Mouse (Mus musculus) adrenal gland (tissue): ENCODE data around the gene Ms4a7.
"Not testable (repeated sequence)": the region's sequence is repeated elsewhere in the genome, so short reads cannot be mapped to it uniquely, and the experiment has no call there.

Source experiments
- intact Hi-C: fragments of 180-260 bp; cut with DNase I; formaldehyde crosslinking; loops from one replicate; pipeline ENCODE4 v1.15.1; 2025
- long read RNA-seq, 2 experiments: library from polyadenylated mRNA; unstranded; transcript quantifications; one replicate each; pipeline ENCODE4 v2.0.0; 2020; ENCODE audit warnings: borderline replicate concordance in 1 of 2; ENCODE audit not compliant: insufficient replicate concordance in 1 of 2

Ms4a7 gene
- long read RNA-seq, experiment 1, transcript Ms4a7-203 (7 exons, 1,334 nt), result major isoform, 19 of 20 reads
- long read RNA-seq, experiment 1, partial matches to known transcripts, result 0 of 20 reads
- long read RNA-seq, experiment 1, other reads (novel, unspliced or antisense), result 1 of 20 reads
- long read RNA-seq, experiment 2, transcript Ms4a7-203 (7 exons, 1,334 nt), result major isoform, 22 of 22 reads
- long read RNA-seq, experiment 2, partial matches to known transcripts, result 0 of 22 reads
- long read RNA-seq, experiment 2, other reads (novel, unspliced or antisense), result 0 of 22 reads

DNA sequence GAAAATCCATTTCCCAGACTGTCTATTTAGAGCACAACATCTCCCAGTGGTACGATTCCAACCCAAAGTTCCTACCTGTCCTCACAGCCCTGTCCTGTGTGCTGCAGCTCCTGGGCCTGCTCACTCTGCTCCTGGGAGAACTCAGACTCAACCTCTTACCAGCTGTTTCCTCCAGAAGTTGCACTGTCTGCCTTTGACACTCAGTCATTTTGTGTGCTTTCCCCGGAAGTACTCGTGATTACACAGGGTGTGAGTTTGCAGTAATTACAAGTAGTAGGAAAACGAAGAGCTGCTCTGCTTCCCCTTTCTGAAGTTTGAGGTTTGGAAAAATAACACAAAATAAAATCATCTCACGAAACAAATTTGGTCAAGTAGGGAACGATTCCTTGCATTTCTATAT lies at the start of gene Ms4a7:
Ms4a7 (minus strand) TSS at position 215 of the 400 bp plus-strand sequence.
- intact Hi-C loops, result no loop called here

GRCm38 (mm10) chr19:11376399-11376798 lies 40.5 kb upstream of the Ms4a7 start:
- intact Hi-C loops, result no loop called here

GRCm38 (mm10) chr19:11375273-11375672 lies 39.3 kb upstream of the Ms4a7 start, which contains the start of gene Ms4a4a:
Gene Ms4a4a, plus strand, starts transcription at chr19:11375523.
- intact Hi-C loops, result no loop called here

- intact Hi-C loops, result no loop called here
Measured at GRCm38 (mm10) chr19:11371181-11371580, 35.2 kb upstream of the Ms4a7 start.

DNA sequence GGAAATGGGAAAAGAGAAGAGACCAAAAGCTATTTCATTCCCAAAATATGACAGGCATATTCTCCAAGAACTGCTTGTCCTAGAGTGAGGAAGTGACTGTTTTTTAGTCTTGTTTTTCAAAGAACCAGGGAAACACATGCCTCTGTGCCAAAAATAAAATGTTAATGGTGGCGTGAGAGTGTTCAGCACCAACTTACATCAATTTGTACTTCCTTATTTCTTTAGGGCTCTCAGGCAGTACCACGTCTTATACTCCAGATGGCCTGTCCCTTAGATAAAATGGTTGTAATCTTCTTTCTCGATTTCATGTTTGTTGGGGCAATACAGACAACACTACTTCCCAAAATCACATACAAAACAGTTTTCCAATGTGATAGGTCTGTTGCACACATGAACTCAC lies 32.4 kb upstream of the Ms4a7 start:
- intact Hi-C loops, result no loop called here

GRCm38 (mm10) chr19:11362002-11362401 lies 26.1 kb upstream of the Ms4a7 start:
- intact Hi-C loops, result no loop called here

GRCm38 (mm10) chr19:11360106-11360505 lies 24.2 kb upstream of the Ms4a7 start:
- intact Hi-C loops, result no loop called here

GRCm38 (mm10) chr19:11355730-11356129 lies 19.8 kb upstream of the Ms4a7 start:
- intact Hi-C loops, result loop anchor here (5.0 kb wide), 1 partner anchor 247 kb away; the partner anchor contains the start of gene Ms4a6d

DNA sequence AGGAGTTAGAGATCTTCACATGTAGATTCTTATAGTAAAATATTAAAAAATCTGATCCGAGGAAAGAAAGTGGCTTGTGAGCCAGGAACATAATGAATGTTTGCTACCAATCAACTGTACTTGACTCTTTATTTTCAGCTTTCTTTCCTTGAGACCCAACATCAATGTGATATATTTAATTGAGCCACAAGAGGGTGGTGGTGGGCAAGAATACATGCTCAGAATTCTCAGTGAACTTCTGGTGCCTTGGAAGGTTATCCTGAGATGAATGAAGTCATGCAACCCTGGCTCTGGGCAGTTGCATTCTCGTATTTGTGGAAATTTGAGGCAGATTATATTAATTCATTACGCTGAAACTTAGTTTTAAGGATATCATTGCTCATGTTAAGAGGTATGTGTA lies 15.9 kb upstream of the Ms4a7 start:
- intact Hi-C loops, result no loop called here

DNA sequence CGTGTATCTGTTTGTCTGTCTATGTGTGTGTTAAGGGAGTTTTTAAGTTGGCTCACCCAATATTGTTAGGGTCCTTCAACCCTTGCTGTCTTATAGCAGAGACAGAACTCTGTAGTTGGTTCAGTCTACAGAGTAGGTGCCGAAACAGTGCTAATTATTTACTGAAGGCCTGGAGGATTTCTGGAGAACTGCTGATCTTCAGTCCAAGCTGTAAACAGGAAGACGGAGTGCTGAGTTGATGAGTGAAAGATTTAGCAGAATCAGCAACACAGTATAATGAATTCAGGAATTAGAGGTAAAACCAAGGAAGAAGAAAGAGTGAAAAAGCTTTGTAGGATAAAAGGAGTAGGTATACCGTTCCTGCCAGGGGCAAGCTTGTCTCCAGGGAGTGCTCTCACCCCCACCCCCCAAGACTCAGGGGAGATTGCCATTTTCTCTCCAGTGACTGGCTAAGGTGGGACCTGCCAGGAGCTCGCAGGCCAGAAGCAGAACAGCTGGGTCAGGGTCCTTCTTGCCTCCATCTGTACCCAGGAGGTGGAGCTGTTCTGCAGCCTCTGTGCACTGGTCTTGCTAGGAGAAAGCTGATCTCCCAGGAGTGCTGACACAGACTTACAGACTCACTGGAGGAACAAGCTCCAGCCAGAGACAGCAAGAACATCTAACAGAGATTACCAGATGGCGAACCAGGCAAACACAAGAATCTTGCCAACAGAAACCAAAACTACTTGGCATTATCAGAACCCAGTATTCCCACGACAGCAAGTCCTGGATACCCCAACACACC lies 13.9 kb upstream of the Ms4a7 start:
- intact Hi-C loops, result no loop called here

GRCm38 (mm10) chr19:11343992-11344391 lies 8.0 kb upstream of the Ms4a7 start:
- intact Hi-C loops, result no loop called here

DNA sequence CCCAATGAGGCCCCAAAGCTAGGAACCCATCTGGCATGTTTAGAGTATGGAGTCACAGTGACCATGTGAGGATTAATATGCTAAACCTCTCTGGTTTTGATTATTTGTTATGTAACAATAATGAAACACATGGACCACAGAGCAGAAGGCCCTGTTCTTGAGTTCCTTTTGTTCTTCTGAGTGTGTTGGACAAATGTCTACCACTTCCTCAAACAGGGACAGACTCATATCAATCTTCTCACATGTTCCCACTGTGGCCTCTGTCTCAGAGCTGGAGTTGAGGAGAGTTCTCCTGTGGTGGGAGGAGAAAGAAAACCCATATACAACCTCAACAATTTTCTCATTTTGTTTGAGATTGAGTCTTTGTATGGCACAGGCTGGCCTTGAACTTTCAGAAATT lies 7.2 kb upstream of the Ms4a7 start:
- intact Hi-C loops, result no loop called here

- intact Hi-C loops, result no loop called here
Measured at GRCm38 (mm10) chr19:11321123-11321522, 14.8 kb downstream of the Ms4a7 start.

GRCm38 (mm10) chr19:11316786-11317185 lies 19.2 kb downstream of the Ms4a7 start:
- intact Hi-C loops, result no loop called here

DNA sequence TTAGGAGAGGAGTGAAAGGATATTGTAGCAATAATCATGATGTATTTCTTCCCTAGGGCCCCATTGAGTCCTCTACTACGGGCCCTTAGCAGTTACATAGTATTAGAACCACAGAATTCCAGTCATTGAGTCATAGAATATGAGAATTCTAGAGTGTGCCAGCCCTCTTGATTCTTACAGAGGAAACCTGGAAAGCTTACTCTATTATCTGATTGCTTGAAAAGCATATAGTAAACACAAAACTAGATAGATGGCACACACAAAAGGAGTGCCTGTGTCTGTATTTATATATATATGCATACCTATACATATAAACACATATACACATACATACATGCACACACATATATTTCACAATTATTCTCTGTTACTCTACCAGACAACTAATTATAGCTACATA lies 21.6 kb downstream of the Ms4a7 start, which contains the start of gene Ms4a14:
Ms4a14 (minus strand) TSS at position 101 of the 400 bp plus-strand sequence.
- intact Hi-C loops, result no loop called here

DNA sequence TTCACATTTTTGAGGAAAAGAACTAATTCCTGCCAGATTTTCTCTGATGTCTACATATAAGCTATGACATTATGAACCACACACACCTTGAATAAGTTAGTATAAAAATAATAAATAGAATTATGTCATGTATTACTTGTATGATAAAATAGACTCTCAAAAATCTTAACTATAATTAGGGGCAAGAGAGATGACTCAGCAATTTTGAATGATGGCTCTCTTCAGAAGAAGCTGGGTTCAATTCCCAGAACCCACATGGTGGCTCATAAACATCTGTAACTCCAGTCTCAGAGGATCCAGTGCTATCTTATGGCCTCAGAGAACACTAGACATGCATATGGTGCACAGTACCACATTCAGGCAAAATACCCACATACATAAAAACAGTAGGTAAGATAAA lies 27.1 kb downstream of the Ms4a7 start:
- intact Hi-C loops, result no loop called here

DNA sequence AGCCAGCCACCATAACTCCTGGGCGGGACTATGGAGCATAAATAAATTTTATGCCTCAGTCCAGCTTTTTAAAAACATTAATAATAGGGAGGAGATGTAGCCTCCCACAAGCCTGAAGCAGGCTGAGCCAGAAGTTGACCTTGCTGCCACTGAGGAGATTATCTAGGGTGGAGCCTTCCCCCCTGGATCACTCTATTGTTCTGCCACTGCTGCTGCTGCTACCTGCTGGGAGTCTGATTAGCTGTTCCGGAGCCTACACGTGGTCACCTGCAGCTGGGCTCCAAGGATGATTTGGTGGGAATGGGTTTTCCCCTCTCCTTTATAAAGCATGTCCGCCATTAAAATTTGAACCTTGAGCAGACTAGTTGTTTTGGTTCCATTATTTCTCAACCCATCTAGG lies 36.4 kb downstream of the Ms4a7 start:
- intact Hi-C loops, result not testable (repeated sequence)

- intact Hi-C loops, result no loop called here
Measured at GRCm38 (mm10) chr19:11298939-11299338, 37.0 kb downstream of the Ms4a7 start.

DNA sequence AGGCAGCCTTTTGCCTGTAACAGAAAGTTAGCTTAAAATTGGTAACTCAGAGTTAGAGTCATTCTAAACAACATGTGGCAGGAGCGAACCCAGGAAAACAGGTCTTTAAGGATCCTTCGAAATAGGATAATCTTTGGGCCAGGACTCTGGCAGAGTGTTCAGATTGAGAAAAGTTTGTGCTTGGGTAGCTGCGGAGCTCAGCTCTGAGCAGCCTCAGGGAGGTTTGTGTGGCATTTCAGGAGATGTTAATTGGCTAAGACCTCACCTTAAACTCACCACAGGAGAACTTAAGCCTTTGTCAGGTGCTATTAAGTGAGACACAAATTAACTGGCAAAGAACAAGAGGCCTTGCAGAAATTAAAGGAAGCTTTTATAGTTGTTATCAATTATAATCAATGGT lies 42.3 kb downstream of the Ms4a7 start:
- intact Hi-C loops, result not testable (repeated sequence)

DNA sequence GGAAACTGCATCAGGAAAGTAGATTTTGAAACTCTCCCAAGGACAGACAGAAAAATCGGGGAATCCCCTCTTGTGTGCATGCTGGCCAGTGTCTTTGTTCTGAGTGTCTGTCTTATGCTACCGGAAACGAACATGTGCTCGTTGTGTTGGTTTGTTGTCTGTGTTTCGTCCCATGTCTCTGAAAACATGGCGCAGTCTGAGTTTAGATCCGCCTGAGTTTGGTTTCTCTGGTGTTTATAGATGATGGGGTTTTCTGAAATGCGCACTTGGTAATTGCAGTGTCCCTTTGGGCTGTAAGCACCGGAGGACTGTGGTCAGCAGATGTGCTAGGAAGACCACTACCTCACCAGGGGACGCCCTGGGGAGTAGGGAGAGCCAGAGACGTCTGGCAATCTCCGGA lies 43.0 kb downstream of the Ms4a7 start:
- intact Hi-C loops, result no loop called here

GRCm38 (mm10) chr19:11283773-11284172 lies 52.2 kb downstream of the Ms4a7 start, which contains the start of gene Ms4a5:
Gene Ms4a5, minus strand, starts transcription at chr19:11283873.
- intact Hi-C loops, result no loop called here

GRCm38 (mm10) chr19:11280223-11280622 lies 55.7 kb downstream of the Ms4a7 start:
- intact Hi-C loops, result no loop called here
